Mouse (Mus musculus) megakaryocyte, embryonic 14.5 days (primary cell): Measurements from ENCODE around the gene Plch1.

Source experiments
- FLI1 ChIP-seq: IDR thresholded peaks from 2 replicates; pipeline ENCODE4 v1.6.1; 2012; ENCODE audit warnings: low read length, inconsistent platforms, mixed read lengths
- GATA1 ChIP-seq: IDR thresholded peaks from 3 replicates; pipeline ENCODE4 v1.6.1; 2012; ENCODE audit warnings: mixed read lengths, low read length, inconsistent platforms, borderline replicate concordance

DNA sequence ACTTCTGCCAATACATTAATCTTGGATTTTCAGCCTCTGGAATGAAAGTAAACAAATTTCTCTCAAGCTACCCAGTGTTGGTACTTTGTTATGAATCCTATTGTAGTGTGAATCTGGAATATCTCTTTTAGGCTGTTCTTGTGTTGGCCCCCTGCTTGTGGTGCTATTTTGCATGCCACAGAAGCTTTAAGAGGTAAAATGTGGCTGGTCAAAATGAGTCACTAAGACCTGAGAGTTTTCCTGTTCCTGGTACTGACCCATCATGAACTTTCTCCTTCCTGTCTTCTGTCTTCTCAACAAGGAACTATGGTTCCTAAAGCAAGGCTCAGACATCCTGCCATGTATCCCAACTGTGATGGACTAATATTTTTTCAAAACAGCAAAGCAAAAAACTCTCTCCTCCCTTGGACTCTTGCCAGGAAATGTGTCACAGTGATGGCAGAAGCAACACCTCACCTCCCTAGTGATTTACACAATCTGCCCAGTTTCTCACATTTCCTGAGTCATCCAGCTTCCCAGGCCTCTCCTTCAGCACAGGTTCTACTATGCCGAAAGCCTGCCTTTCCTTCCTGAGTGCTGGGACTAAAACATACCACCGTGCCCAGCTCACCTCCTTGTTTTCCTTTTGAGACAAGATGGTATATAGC, 42.1 kb upstream of the Plch1 start:
- no peak for TF ChIP-seq GATA1
- no peak for TF ChIP-seq FLI1
